Mouse (Mus musculus): ENCODE results near the gene Scd3. TPM values are rescaled to one million over a fixed set of nuclear protein-coding genes. Genes with fewer than 3 reads are reported as not detected.
"Not testable (repeated sequence)": the region's sequence is repeated elsewhere in the genome, so short reads cannot be mapped to it uniquely, and the experiment has no call there.

Scd3 gene
- total RNA-seq, 2 experiments from 2014 or later = 2.4 to 3.3 TPM

DNA sequence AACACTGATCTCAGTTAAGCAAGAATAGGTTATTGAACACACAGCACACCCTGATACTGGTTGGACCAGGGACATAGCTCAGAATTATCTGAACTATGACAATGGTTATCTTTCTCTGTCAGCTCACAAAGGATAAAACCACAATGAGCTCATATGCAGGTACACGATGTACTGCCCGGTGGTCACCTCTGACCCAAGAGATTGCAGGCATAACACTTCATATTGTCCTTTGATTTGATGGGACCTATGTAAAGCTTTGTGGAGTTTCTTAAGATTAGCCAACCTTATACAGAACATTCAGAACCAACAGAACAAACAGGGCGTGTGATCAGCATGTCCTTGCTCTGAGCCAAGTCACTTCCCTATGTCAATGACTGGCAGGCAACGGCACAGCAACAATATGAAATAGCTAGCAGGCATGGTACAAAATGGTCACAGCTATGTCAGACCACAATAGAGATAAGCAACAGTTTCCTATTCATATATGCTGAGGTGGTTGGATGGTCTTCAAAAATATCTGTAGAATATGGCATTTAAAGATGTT is 28.6 kb downstream of the Scd3 start:
- DNase-seq (ENCODE audit: low spot score in 2 of 2) = no peak

DNA sequence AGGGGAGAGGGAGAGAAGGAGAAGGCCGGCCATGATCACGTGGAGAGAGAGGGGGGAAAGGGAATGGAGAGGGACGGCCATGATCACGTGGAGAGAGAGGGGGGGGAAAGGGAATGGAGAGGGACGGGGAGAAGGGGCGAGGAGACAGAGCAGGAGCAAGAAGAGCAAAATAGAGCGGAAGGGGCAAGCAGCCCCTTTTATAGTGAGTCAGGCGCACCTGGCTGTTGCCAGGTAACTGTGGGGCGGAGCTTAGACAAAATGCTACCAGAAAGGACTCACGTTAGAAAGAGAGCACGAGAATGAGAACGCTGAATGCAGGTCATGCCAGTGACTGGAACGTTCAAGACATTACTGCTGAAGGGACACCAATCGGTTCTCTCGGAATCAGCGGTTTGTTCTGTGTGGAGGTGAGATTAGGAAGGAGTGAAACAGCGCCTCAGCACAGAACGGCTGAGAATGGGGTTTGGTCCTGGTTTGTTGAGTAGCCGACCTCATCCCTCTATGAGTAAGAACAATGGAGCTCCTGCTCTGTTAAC is 34.5 kb downstream of the Scd3 start:
- no peak for DNase-seq (ENCODE audit: low spot score in 2 of 2)

DNA sequence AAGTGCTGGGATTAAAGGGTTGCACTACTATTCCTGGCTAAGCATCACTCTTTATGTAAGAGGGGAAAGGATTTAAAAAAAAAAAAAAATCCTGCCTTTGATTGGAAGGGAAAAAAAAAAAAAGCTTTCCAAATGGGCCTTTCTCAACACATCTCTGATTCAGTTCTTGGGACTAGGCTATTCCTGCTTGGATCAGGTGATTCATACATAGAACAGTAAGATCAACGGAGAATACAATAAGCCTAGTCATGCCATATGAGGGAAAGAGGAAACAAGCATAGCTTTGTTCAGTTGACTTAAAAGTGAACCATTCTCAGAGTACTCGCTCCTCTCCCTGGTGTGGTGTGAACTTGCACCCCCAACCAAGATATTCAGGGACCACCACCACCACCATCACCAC is 35.8 kb downstream of the Scd3 start:
- DNase-seq (ENCODE audit: low spot score in 2 of 2) = no peak

DNA sequence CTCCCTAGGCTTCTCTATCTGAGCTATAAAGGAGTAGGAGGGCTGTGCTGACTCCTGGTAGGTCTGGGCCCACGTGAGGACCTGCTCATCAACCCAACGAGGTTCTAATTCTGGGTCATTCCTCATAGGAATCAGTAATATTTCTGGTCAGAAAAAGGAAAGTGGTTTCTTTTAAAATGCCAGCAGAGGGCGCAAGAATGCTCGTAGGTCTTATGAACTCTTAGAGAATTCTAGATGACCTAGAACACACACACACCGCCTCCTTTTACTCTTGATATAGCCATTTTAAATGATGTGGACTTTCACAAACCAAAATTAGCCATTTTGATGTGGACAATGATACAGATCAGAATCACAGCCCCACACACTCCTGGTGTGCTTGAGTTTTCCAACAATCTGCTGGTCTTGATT is 42.7 kb downstream of the Scd3 start:
- peak in 1 of 2 experiments; percentile 48 for DNase-seq (ENCODE audit: low spot score in 2 of 2)

DNA sequence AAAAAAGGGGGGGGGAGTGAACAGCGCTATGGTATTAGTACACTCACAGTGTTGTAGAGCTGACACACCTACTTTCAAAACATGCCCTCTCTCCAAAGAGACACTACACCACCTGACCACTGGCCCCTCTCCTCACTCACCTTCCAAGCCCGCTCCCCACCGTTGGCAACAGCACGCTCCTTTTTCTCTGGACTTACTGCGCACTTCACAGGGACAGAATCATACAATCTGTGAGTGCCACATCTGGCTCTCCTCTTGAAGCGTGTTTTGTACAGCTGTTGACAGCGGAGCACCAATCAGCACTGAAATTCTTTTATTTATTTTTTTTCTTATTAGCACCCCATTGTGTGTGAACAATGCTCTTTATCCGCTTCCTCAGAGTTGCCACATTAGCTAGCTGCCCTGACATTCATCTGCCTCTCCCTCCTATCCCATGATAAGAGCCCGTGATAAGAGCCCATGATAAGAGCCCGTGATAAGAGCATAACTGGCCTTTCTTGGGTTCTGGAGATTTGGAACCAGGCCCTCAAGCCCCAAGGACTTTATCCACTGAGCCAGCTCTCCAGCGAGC is 43.4 kb downstream of the Scd3 start:
- peak in 1 of 2 experiments; percentile 19 for DNase-seq (ENCODE audit: low spot score in 2 of 2)

DNA sequence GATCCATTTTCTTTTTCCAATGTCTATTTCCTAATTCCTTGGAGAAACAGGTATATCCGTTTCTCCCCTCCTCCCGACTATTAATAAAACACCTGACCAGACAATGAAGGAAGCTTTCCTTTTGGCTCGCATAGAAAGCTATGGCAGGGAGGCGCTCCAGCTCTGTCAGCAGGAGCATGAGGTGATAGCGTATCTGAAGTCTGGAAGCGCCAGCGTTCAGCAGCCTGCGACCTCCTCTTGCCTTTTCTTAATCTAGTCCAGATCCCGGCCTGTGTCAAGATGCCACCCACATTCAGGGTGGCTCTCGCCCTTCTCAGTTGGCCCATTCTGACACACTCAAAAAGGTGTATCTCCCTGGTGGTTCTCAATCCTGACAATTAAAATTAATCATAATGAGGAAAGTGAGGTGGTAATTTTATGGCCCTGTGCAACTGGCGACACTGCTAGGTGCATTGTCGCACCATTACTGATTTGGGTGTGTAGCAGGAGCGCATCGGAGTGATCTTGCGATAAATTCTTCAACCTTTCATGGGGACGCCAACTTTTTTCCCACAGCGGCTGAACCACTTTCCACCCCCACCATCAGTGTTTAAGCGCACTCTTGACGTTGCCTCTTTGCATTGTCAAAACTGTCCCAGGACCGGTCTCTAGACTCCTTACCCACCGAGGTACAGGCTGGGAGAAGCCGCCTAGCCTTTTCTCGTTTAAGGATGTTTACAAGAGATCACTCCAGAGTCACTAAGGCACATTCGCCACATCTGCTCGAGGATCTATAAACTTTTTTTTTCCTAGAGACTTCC is 44.4 kb downstream of the Scd3 start:
- DNase-seq (ENCODE audit: low spot score in 2 of 2) = no peak

DNA sequence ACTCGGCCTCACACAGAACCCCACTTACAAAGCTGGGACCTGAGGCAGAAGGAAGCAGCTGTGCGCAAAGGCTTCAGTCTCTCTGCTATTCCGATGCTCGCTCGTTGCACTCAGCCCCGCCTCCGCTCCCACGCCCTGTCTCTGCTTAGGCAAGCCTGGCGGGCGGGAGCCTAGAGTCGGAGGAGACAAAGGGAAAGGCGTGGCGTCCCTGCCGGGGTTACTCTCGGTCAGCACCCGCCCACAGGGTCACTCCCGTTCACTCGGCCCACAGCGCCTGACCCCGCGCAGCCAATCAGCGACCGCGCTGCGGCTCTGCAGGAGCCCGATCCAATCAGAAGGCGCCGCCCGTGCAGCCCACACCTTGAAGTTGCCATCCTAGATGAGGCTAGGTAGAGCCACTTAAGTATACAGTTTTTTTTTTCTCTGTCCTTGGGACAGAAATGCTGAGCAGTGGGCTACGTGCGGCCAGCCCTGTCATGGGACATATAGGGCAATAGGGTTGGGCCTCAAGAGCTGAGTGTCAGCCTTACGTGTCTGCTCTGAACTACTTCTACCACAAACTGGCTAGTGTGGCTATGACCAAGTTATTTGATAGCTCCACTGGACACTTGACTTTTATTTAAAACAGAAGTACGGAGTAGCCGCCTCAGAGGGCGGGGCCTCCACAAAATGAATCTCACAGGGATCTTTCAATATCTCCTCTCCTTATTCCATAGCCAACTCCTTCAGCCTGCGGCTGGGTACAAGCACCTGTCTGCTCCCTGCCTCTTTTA is 45.2 kb downstream of the Scd3 start:
- DNase-seq (ENCODE audit: low spot score in 2 of 2) = peak; percentile 84 to 91

DNA sequence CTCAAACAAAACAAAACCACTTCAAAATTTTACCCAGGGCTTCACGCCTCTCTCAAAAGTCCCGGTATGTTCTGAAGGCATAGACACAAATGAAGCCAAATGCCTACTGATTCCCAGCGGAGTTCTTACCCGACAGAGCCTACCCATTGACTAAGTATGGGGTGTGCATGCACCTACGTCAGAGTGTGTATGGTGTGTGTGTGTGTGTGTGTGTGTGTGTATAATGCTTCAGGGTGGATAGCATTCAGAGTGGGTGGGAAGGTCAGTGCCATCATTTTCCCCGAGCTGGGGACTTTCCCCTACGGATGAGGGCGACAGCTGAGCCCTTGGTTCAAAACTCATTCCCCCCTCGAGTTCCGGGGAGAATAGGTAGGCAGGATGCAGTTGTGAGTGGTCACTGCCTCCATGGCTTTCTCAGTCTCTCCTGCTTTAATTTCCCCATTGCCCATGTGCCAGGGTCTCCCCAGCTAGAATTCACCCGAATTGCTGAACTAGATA is 45.8 kb downstream of the Scd3 start:
- DNase-seq (ENCODE audit: low spot score in 2 of 2) = no peak

DNA sequence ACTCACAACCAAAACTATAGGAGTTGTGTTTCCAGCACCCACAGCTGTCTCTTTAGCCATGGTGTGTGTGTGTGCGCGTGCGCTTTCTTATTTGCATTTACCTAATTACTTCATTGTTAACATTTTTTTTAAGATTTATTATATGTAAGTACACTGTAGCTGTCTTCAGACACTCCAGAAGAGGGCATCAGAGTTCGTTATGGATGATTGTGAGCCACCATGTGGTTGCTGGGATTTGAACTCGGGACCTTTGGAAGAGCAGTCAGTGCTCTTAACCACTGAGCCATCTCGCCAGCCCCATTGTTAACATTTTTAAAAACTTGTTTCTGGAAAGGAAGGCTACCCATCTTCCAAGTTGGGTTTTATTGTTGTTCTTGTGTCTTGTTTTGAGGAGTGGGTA is 48.1 kb downstream of the Scd3 start:
- not testable (repeated sequence) for DNase-seq (ENCODE audit: low spot score in 2 of 2)

DNA sequence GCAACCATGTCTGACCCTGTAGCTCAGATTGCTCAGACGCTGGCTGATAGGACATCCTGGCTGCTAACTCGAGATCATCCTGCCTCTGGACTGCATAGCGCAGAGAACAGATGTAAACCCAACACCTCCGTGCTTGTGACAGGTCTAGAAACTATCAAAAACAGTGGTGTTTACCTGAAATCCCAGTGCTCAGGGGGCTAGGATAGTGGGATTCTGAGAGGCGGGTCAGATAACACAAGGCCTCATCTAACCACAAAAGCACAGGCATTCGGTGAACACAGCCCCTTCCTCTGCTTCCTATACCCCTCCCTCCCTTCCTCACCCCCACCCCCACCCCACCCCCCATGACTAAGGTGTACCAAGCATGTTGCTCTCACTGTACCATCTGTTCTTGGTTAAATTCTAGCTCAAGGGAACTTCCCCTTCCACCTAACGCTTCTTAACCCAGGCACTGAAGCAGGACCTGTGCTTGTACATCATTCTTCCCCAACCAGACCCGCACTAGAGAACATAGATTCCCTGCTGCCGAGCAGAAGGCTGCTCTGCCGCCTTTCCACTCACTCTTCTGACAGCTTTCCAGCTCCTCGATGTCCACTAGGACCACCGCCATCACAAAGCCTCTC is 49.0 kb downstream of the Scd3 start:
- DNase-seq (ENCODE audit: low spot score in 2 of 2) = no peak

DNA sequence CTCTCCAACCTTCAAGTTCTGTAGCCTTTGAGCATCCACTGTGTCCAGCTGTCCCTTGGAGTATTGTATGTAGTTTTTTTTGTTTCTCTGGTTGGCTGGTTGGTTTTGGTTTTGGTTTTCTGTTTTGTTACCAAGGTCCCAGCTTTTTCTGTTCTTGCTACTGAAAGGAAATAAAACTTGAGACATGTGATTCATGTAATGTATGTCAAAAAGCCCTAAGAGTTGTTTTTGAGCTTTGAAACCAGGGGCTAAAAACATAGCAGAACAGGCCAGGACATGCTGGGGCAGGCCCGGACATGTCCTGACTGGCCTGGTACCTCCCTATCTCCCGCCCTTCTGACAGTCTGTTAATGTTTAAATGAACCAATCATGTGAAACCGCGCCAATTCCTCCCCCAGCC is 51.0 kb downstream of the Scd3 start:
- DNase-seq (ENCODE audit: low spot score in 2 of 2) = not testable (repeated sequence)

DNA sequence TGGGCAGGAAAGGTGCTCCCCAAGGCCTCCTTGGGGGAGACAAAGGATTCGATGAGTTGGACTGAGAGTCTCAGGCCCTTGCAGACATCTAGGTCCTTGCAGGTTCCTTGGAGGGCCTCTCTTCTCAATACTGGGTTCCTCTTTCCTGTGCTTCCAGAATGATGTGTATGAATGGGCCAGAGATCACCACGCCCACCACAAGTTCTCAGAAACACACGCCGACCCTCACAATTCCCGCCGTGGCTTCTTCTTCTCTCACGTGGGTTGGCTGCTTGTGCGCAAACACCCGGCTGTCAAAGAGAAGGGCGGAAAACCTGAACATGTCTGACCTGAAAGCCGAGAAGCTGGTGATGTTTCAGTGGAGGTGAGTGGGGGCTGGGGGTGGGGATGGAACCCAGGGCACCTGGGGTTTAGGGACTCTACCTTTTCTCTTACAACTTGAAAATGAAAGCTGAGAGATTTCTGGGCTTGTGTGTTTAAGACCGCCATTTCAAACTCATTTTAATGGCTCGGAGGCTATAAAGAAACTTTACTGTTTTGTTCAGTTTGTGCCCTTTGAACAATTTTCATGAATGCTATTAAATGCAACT is 54.4 kb downstream of the Scd3 start:
- DNase-seq (ENCODE audit: low spot score in 2 of 2) = no peak

DNA sequence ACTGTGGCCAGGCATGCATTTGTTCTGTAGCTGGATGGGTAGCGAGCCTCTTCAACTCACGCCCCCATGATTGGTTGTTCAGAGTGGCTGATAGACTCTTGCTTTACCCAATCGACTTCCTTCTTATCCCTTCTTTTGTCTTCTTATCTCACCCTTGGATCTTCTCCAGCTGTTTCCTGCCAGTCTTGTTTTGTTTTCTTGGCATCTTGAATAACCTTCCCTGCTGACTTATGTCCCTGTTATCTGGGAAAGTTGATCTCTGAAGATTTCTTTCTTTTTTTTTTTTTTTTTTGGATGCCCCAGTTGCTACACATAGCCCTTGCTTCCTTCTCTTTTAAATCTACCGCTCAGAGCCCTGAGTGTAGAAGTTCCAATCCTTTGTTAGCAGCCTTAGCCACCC is 56.4 kb downstream of the Scd3 start:
- no peak for DNase-seq (ENCODE audit: low spot score in 2 of 2)

DNA sequence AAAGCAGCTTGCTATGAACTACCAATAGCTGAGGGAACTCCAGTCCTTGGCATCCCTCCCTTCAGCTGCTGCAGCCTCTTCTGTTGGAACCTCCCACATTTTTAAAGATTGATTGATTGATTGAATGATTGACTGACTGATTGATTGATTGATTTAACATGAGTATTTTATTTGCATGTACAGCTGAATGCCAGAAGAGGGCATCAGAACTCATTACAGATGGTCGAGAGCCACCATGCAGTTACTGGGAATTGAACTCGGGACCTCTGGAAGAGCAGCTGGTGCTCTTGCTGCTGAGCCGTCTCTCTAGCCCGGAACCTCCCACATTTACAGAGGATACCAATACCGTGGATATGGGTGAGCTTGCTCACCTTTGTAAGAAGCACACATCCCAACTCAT is 57.4 kb downstream of the Scd3 start:
- no peak for DNase-seq (ENCODE audit: low spot score in 2 of 2)

DNA sequence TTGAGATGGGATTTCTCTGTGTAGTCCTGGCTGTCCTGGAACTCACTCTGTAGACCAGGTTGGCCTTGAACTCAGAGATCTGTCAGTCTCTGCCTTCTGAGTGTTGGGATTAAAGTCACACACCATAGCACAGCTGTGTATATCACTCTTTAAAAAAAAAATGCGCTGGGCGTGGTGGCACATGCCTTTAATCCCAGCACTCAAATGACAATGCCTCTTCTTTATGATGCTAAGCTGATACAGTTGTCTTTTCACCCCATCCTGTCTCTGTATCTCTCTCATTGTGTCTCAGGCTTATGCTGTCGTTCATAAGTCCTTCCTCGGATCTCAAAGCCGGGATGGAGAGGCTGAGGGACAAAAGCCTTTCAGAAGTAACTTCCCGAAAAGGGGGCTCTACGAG is 58.7 kb downstream of the Scd3 start:
- DNase-seq (ENCODE audit: low spot score in 2 of 2) = no peak

DNA sequence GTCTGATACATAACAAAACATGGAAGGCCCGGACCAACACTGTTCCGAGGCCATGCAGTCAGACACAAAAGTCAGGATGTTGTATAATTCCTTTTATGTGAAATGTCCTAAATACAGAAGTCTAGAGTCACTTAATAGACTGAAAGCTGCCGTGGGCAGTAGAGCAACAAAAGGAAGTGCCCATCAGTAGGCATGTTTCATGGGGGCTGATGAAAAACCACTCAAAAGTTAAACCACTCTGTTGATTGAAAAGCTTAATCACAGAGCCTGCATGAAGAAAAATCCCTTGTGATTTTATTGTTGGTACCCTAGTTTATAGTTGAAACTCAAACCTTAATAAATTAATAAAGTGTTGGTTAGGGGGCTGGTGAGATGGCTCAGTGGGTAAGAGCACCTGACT is 60.5 kb downstream of the Scd3 start:
- DNase-seq (ENCODE audit: low spot score in 2 of 2) = no peak

DNA sequence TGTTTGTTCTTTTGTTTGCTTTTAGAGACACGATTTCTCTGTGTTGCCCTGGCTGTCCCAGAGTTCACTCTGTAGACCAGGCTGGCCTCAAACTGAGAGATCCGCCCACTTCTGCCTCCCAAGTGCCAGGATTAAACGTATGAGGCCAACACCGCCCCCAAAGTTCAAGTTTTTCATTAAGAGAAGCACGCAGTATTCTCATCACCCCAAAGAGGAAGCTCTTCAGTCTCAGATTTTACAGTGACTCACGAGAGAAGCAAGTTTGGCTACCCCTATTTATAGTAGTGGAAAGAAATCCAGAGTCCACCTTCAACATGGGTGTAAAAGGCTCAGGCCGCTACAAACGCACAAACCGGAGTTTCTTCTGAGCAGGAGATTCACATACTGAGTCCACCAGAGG is 61.2 kb downstream of the Scd3 start:
- DNase-seq (ENCODE audit: low spot score in 2 of 2) = no peak

DNA sequence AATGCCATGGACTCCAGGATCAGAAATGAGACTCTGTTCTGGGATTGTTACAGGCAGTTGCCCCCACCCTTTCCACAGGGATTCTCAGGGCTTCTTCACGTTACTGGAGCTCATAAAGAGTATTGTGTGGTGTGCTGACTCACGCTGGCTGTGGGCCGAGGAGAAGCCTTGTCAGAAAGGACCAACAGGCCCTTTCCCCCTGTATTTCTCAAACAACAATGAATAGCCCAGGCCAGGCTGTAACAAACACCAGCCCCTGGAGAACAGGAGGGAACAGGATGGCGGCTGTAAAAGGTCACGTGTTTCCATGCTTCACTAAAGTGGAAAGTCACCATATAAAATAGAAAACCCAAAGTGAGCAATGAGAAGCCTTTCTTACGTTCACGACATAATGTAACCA is 62.2 kb downstream of the Scd3 start:
- no peak for DNase-seq (ENCODE audit: low spot score in 2 of 2)

DNA sequence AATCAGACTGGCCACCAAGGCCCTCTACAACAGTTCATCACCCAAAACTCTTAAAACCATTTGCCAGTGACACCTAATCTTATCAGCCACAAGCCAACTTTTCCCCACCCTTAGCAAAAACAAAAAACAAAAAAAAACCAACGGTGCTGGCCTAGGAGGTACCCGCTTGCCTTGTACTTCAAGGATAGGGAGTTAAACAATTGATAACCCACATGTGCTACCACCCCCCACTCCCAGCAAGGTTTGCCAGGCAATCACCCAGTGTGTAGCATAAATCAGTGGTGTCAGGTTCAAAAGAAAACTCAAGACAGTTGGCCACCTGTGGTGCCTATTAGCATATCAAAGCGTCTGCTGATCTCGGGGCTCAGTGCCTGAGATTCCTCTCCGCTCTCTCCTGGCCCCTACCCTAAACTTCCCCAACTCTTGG is 62.9 kb downstream of the Scd3 start:
- DNase-seq (ENCODE audit: low spot score in 2 of 2) = no peak

DNA sequence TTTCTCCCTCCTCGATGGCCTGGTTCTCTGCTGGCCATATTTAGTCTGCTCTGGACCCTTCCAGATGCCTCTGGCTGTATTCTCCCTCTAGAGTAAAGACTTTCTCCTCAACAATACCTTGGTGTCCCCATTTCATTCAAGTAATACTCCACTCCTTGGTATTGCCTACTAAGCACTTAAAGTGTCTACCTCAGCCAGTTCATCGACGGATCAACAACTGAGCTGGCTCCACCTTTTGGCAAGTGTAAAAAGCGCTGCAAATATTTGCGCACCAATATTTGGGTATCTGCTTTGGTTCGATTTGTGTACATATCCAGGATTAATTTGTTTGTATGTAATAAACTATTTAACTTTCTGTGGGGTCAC is 63.4 kb downstream of the Scd3 start:
- peak in 1 of 2 experiments; percentile 40 for DNase-seq (ENCODE audit: low spot score in 2 of 2)

Measured in layer of hippocampus, adult 18-20 months (tissue).